ENCODE assay signal across 8 mouse cellular contexts in the genomic region with DNA sequence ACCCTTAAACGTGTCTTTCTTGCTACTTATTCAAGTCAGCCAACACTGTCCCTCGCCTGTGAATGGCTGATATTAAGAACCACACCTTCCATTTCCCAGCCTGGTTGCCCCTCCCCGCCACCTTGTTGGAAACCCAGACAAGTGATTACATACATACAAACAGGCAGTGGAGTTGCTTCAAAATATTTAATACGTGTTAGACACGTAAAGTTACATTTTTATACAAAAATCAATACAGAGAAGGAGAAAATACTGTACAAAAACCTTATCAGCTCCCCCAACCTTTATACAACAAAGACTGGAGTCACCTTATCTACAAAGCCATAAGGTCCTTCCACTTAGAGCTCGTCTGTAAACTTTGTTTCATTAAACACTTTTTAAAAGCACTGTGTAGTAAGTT. TPM values are rescaled to one million over a fixed set of nuclear protein-coding genes. Genes with fewer than 3 reads are reported as not detected.
DNase-seq lines count a peak whose midpoint lies in the region; ATAC-seq lines count a peak whose summit lies in the region.

No protein-coding gene starts in this region.

- peak overlapping the region; percentile 100 for H3K9ac ChIP-seq in heart, embryonic 13.5 days
- H3K9ac ChIP-seq in hindbrain, embryonic 15.5 days, result peak overlapping the region; percentile 96
- peak overlapping the region; percentile 97 for H3K9ac ChIP-seq in midbrain, embryonic 12.5 days (replicated peaks)

- H3K9me3 ChIP-seq in heart, embryonic 13.5 days, result no peaks in the 10 kb centered on the region
- H3K9me3 ChIP-seq in hindbrain, embryonic 15.5 days, result no peaks in the 10 kb centered on the region
- no peaks in the 10 kb centered on the region for H3K9me3 ChIP-seq in midbrain, embryonic 12.5 days

- H3K4me3 ChIP-seq in heart, embryonic 13.5 days, result peak overlapping the region; percentile 99
- H3K4me3 ChIP-seq in brown adipose tissue, adult 24 weeks (ENCODE audit: insufficient read depth, low read depth, low read length), result peak overlapping the region; percentile 77
- peak overlapping the region; percentile 91 for H3K4me3 ChIP-seq in hindbrain, embryonic 15.5 days
- H3K4me3 ChIP-seq in midbrain, embryonic 12.5 days, result peak overlapping the region; percentile 71

- 13% methylated on average over 6 of the region's 6 CpGs for WGBS in heart, embryonic 13.5 days
- WGBS in hindbrain, embryonic 15.5 days, result 29% methylated on average over 6 of the region's 6 CpGs
- 30% methylated on average over 6 of the region's 6 CpGs for WGBS in midbrain, embryonic 12.5 days

- no peak for DNase-seq in heart, postnatal 36 days
- DNase-seq in urinary bladder, postnatal 25 days (ENCODE audit: low spot score), result no peak
- DNase-seq in frontal cortex, postnatal 25 days (ENCODE audit: low spot score in 2 of 2), result no peak
- no peak for DNase-seq in layer of hippocampus, adult 9-10 months (ENCODE audit: low spot score)

- no peak for ATAC-seq in heart, embryonic 13.5 days (ENCODE audit: extremely low read depth, insufficient number of reproducible peaks, low FRiP score, low TSS enrichment)
- no peak for ATAC-seq in hindbrain, embryonic 15.5 days (ENCODE audit: low FRiP score, low read depth)
- no peak for ATAC-seq in midbrain, embryonic 12.5 days (ENCODE audit: low FRiP score, low read depth)

- H3K27me3 ChIP-seq in heart, embryonic 13.5 days (replicated peaks), result no peaks in the 10 kb centered on the region
- H3K27me3 ChIP-seq in hindbrain, embryonic 15.5 days, result no peaks in the 10 kb centered on the region
- no peaks in the 10 kb centered on the region; the same call in 1 of the 2 replicates for H3K27me3 ChIP-seq in midbrain, embryonic 12.5 days

- H3K27ac ChIP-seq in heart, embryonic 13.5 days (replicated peaks), result peak overlapping the region; percentile 86
- H3K27ac ChIP-seq in brown adipose tissue, adult 24 weeks (replicated peaks; ENCODE audit: low read depth, low read length), result no peak overlapping the region
- peak overlapping the region; percentile 89 for H3K27ac ChIP-seq in hindbrain, embryonic 15.5 days (replicated peaks)
- no peak overlapping the region for H3K27ac ChIP-seq in midbrain, embryonic 12.5 days (replicated peaks)

- H3K4me2 ChIP-seq in heart, embryonic 13.5 days, result peak overlapping the region; percentile 81
- H3K4me2 ChIP-seq in hindbrain, embryonic 15.5 days, result peak overlapping the region; percentile 85
- H3K4me2 ChIP-seq in midbrain, embryonic 12.5 days (replicated peaks), result peak overlapping the region; percentile 70

- H3K36me3 ChIP-seq in heart, embryonic 13.5 days, result no peaks in the 10 kb centered on the region
- H3K36me3 ChIP-seq in hindbrain, embryonic 15.5 days, result no peaks in the 10 kb centered on the region
- no peaks in the 10 kb centered on the region for H3K36me3 ChIP-seq in midbrain, embryonic 12.5 days

- intact Hi-C loops in heart, postnatal 36 days (cut with DNase I), result loop anchor here (5.0 kb wide), 1 partner anchor 120 kb away; no protein-coding TSS in a partner anchor

- peaks cover 56% of the 10 kb centered on the region for H3K4me1 ChIP-seq in heart, embryonic 13.5 days
- peaks cover 12% of the 10 kb centered on the region for H3K4me1 ChIP-seq in brown adipose tissue, adult 24 weeks (ENCODE audit: control insufficient read depth, insufficient read depth, insufficient read length, low read length)
- peaks cover 47% of the 10 kb centered on the region for H3K4me1 ChIP-seq in hindbrain, embryonic 15.5 days (replicated peaks)
- peaks cover 42% of the 10 kb centered on the region for H3K4me1 ChIP-seq in midbrain, embryonic 12.5 days

RNA-seq across cellular contexts. Expression of a gene that starts 2.1 kb away (rescaled TPM):
- 3.6 and 3.8 TPM in 2 replicates for polyA plus RNA-seq in heart, embryonic 13.5 days (2015; fragmentation: Nextera tagmentation; extraction: Ambion mirVana)
- 10 to 100 TPM; 13.2 to 15.5 TPM for total RNA-seq in heart, postnatal 36 days (2021)
- polyA plus RNA-seq in brown adipose tissue, adult 24 weeks (2012; ENCODE audit: insufficient read depth, insufficient read length, missing spikeins), result 3.2 and 5.6 TPM in 2 replicates
- polyA plus RNA-seq in hindbrain, embryonic 15.5 days (2015; fragmentation: Nextera tagmentation; extraction: Ambion mirVana), result 7.8 and 9.7 TPM in 2 replicates
- polyA plus RNA-seq in midbrain, embryonic 12.5 days (2016; fragmentation: Nextera tagmentation; extraction: Ambion mirVana), result 12.8 and 14.6 TPM in 2 replicates

RNA-seq across cellular contexts. Expression of a gene that starts 49.3 kb away (rescaled TPM):
- 4.3 and 5.2 TPM in 2 replicates for polyA plus RNA-seq in heart, embryonic 13.5 days (2015; fragmentation: Nextera tagmentation; extraction: Ambion mirVana)
- total RNA-seq in heart, postnatal 36 days (2021), result 1 to 10 TPM; 6.4 to 8.5 TPM
- 11.6 and 19.3 TPM in 2 replicates for polyA plus RNA-seq in brown adipose tissue, adult 24 weeks (2012; ENCODE audit: insufficient read depth, insufficient read length, missing spikeins)
- 1.7 and 1.9 TPM in 2 replicates for polyA plus RNA-seq in hindbrain, embryonic 15.5 days (2015; fragmentation: Nextera tagmentation; extraction: Ambion mirVana)
- 0.46 and 0.54 TPM in 2 replicates for polyA plus RNA-seq in midbrain, embryonic 12.5 days (2016; fragmentation: Nextera tagmentation; extraction: Ambion mirVana)

Comparison
In these comparisons a context has a peak if more than half of its experiments do, and no peak if none do; other contexts are left out.
1. H3K27ac ChIP-seq: peak in heart, embryonic 13.5 days (single experiment) and hindbrain, embryonic 15.5 days (single experiment); none in brown adipose tissue, adult 24 weeks (single experiment) and midbrain, embryonic 12.5 days (single experiment).
2. Peak in every context shown above with its lines, with median percentiles within 50 percentile points of each other: H3K4me2 ChIP-seq, H3K4me3 ChIP-seq and H3K9ac ChIP-seq.